Mouse (Mus musculus): Measurements from ENCODE around the gene Gm3854. TPM values are rescaled to one million over a fixed set of nuclear protein-coding genes. Genes with fewer than 3 reads are reported as not detected.
"Not testable (repeated sequence)": the region's sequence is repeated elsewhere in the genome, so short reads cannot be mapped to it uniquely, and the experiment has no call there.

Gm3854 gene
- 0.01 TPM for polyA plus RNA-seq (2012; fragmentation: generic; extraction: Trizol)
- long read RNA-seq, experiment 1, result 0 reads
- long read RNA-seq, experiment 2, result 0 reads

GRCm38 (mm10) chr7:6343501-6344071 lies at the start of gene Gm3854:
Gm3854 (plus strand) TSS chr7:6343759.
- Histone ChIP-seq H3K79me3 (ENCODE audit: low read depth) (no peaks in the 10 kb centered on the region), H3K79me2 (ENCODE audit: control insufficient read depth, insufficient read depth) (no peaks in the 10 kb centered on the region), H3K27me3 (ENCODE audit: control insufficient read depth, insufficient read depth, insufficient read length) (no peaks in the 10 kb centered on the region), H3ac (ENCODE audit: control insufficient read depth, insufficient read length, low read depth) (no peak within 1 kb of the TSS), H3K36me3 (ENCODE audit: control insufficient read depth, insufficient read depth) (no peaks in the 10 kb centered on the region), H3K4me3 (ENCODE audit: insufficient read depth, poor library complexity, severe bottlenecking) (no peak within 1 kb of the TSS)
- no peak for TF ChIP-seq CTCF (IDR thresholded peaks at IDR 0.05; ENCODE audit: control insufficient read depth, insufficient read depth, insufficient read length)

DNA sequence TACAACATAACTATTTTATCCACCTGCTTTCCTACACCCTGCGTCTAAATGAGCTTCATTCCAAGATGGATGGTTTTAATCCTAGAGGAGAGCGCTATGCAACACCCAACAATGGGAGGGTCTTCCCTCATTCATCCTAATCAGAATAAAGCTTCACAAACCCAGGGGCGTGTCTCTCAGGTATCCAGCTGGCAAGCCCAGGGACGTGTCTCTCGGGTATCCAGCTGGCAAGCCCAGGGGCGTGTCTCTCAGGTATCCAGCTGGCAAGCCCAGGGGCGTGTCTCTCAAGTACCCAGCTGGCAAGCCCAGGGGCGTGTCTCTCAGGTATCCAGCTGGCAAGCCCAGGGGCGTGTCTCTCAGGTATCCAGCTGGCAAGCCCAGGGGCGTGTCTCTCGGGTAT lies 42.8 kb upstream of the Gm3854 start:
- not testable (repeated sequence) for H3K79me3 ChIP-seq (ENCODE audit: low read depth); H3ac ChIP-seq (ENCODE audit: control insufficient read depth, insufficient read length, low read depth); H3K27me3 ChIP-seq (ENCODE audit: control insufficient read depth, insufficient read depth, insufficient read length); H3K4me3 ChIP-seq (ENCODE audit: insufficient read depth, poor library complexity, severe bottlenecking); H3K36me3 ChIP-seq (ENCODE audit: control insufficient read depth, insufficient read depth); H3K79me2 ChIP-seq (ENCODE audit: control insufficient read depth, insufficient read depth)

- no peaks in the 10 kb centered on the region for H3K36me3 ChIP-seq (ENCODE audit: control insufficient read depth, insufficient read depth)
- no peak overlapping the region for H3K4me3 ChIP-seq (ENCODE audit: insufficient read depth, poor library complexity, severe bottlenecking)
Observed at GRCm38 (mm10) chr7:6330458-6331232, 12.9 kb upstream of the Gm3854 start.

DNA sequence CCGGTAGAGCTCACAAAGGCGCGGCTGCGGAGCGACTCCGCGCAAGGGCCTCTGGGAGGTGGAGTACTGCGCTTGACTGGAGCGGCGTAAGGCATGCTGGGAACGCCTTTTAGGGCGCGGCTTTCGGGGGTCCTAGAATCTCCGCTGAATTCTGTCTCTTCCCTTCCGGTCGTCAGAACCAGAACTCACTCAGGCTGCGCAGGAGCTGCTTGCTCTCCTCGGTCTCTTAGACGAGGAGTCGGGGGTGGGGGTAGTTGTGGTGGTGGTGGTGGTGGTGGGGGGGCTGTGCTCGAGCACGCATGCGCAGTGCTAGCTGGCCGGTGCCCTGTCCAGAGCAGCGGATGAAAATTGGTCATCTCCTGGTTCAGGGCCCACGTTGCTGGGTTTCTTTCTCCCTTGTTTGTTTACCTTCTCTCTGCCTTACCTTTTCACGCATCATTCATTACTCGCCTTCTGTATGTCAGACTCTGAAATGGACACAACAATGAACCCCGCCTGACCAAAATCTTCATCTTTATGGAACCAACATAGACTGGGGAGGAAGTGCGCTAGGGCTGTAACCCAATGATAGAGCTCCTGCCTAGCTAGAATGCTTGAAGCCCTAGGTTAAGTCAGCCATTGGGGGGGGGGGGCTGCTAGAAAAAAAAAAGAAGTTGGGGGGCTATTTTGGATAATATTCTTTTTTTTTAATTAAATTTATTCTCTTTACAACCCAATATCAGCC lies 12.2 kb upstream of the Gm3854 start, which contains the start of gene Zfp583:
Gene Zfp583, minus strand, starts transcription at position 53 of the 724 bp plus-strand sequence.
- no peaks in the 10 kb centered on the region for H3K79me2 ChIP-seq (ENCODE audit: control insufficient read depth, insufficient read depth)
- no peak within 1 kb of the TSS for H3ac ChIP-seq (ENCODE audit: control insufficient read depth, insufficient read length, low read depth)

More at GRCm38 (mm10) chr7:6330458-6331232, 12.9 kb upstream of the Gm3854 start:
- TF ChIP-seq CTCF (IDR thresholded peaks at IDR 0.05; ENCODE audit: control insufficient read depth, insufficient read depth, insufficient read length) (no peak), USF1 (IDR thresholded peaks at IDR 0.05; ENCODE audit: low read depth) (no peak), MAX (IDR thresholded peaks at IDR 0.05) (no peak), CEBPB (IDR thresholded peaks at IDR 0.05; ENCODE audit: low read depth) (no peak), FOSL1 (IDR thresholded peaks at IDR 0.05; ENCODE audit: insufficient read depth, low read length, poor library complexity, severe bottlenecking) (no peak), MYOG (IDR thresholded peaks at IDR 0.05; ENCODE audit: control insufficient read depth, extremely low read depth, insufficient read length) (no peak), MYOD1 (IDR thresholded peaks at IDR 0.05; ENCODE audit: control insufficient read depth, insufficient read length, low read depth) (no peak)
- H3K79me3 ChIP-seq (ENCODE audit: low read depth), result no peaks in the 10 kb centered on the region
- no peaks in the 10 kb centered on the region for H3K79me2 ChIP-seq (ENCODE audit: control insufficient read depth, insufficient read depth)
- no peak overlapping the region for H3ac ChIP-seq (ENCODE audit: control insufficient read depth, insufficient read length, low read depth)
- H3K27me3 ChIP-seq (ENCODE audit: control insufficient read depth, insufficient read depth, insufficient read length), result no peaks in the 10 kb centered on the region

GRCm38 (mm10) chr7:6339865-6340264 lies 3.7 kb upstream of the Gm3854 start:
- Histone ChIP-seq H3ac (ENCODE audit: control insufficient read depth, insufficient read length, low read depth) (no peak overlapping the region), H3K36me3 (ENCODE audit: control insufficient read depth, insufficient read depth) (no peaks in the 10 kb centered on the region), H3K4me3 (ENCODE audit: insufficient read depth, poor library complexity, severe bottlenecking) (no peak overlapping the region), H3K27me3 (ENCODE audit: control insufficient read depth, insufficient read depth, insufficient read length) (no peaks in the 10 kb centered on the region), H3K79me2 (ENCODE audit: control insufficient read depth, insufficient read depth) (no peaks in the 10 kb centered on the region), H3K79me3 (ENCODE audit: low read depth) (no peaks in the 10 kb centered on the region)
- no peak for TF ChIP-seq USF1 (IDR thresholded peaks at IDR 0.05; ENCODE audit: low read depth)
- peak; percentile 64 for TF ChIP-seq MYOD1 (IDR thresholded peaks at IDR 0.05; ENCODE audit: control insufficient read depth, insufficient read length, low read depth)

More for the DNA sequence above, 12.2 kb upstream of the Gm3854 start, which contains the start of gene Zfp583:
- no peak within 1 kb of the TSS for H3K4me3 ChIP-seq (ENCODE audit: insufficient read depth, poor library complexity, severe bottlenecking)
- no peaks in the 10 kb centered on the region for H3K36me3 ChIP-seq (ENCODE audit: control insufficient read depth, insufficient read depth)
- TF ChIP-seq MYOG (IDR thresholded peaks at IDR 0.05; ENCODE audit: control insufficient read depth, extremely low read depth, insufficient read length) (no peak), USF1 (IDR thresholded peaks at IDR 0.05; ENCODE audit: low read depth) (no peak)
- H3K79me3 ChIP-seq (ENCODE audit: low read depth), result no peaks in the 10 kb centered on the region
- no peaks in the 10 kb centered on the region for H3K27me3 ChIP-seq (ENCODE audit: control insufficient read depth, insufficient read depth, insufficient read length)

DNA sequence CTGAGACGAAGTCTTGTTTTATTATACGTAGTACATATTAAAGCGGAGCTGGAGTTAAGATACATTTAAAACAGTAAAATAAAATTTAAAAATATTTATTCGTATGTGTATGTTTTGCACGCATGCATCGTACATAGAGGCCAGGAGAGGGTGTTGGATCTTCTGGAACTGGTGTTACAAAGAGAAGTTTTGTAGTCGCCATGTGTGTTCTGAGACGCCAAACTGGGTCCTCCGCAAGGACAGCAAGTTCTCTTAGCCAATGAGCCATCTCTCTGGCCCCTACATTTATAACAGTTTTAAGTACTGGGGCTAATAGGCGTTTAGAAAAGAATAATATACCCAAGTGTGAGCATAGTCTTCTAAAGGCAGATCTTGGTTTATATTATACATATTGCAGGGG lies 565 bp downstream of the Gm3854 start:
- TF ChIP-seq USF1 (IDR thresholded peaks at IDR 0.05; ENCODE audit: low read depth) (no peak), MAX (IDR thresholded peaks at IDR 0.05) (no peak), MYOD1 (IDR thresholded peaks at IDR 0.05; ENCODE audit: control insufficient read depth, insufficient read length, low read depth) (no peak), FOSL1 (IDR thresholded peaks at IDR 0.05; ENCODE audit: insufficient read depth, low read length, poor library complexity, severe bottlenecking) (no peak), CEBPB (IDR thresholded peaks at IDR 0.05; ENCODE audit: low read depth) (no peak), CTCF (IDR thresholded peaks at IDR 0.05; ENCODE audit: control insufficient read depth, insufficient read depth, insufficient read length) (no peak), MYOG (IDR thresholded peaks at IDR 0.05; ENCODE audit: control insufficient read depth, extremely low read depth, insufficient read length) (no peak)
- Histone ChIP-seq H3K27me3 (ENCODE audit: control insufficient read depth, insufficient read depth, insufficient read length) (no peaks in the 10 kb centered on the region), H3K79me2 (ENCODE audit: control insufficient read depth, insufficient read depth) (no peaks in the 10 kb centered on the region), H3K4me3 (ENCODE audit: insufficient read depth, poor library complexity, severe bottlenecking) (no peak overlapping the region), H3K36me3 (ENCODE audit: control insufficient read depth, insufficient read depth) (no peaks in the 10 kb centered on the region), H3K79me3 (ENCODE audit: low read depth) (no peaks in the 10 kb centered on the region), H3ac (ENCODE audit: control insufficient read depth, insufficient read length, low read depth) (no peak overlapping the region)
